Mouse (Mus musculus) bone marrow, adult 2 months (tissue): ENCODE data around the gene Ttc38.

Experiments
- CTCF ChIP-seq: fragments of 200-500 bp; IDR thresholded peaks from 2 replicates; pipeline ENCODE4 v1.5.1; 2011; ENCODE audit warnings: low read length, control low read depth; ENCODE audit not compliant: control insufficient read depth, insufficient read depth
- POLR2A ChIP-seq: fragments of 200-500 bp; IDR thresholded peaks from 2 replicates; pipeline ENCODE4 v1.6.1; 2011; ENCODE audit warnings: low read depth, mild to moderate bottlenecking, control low read depth, low read length, borderline replicate concordance; ENCODE audit not compliant: control insufficient read depth

DNA sequence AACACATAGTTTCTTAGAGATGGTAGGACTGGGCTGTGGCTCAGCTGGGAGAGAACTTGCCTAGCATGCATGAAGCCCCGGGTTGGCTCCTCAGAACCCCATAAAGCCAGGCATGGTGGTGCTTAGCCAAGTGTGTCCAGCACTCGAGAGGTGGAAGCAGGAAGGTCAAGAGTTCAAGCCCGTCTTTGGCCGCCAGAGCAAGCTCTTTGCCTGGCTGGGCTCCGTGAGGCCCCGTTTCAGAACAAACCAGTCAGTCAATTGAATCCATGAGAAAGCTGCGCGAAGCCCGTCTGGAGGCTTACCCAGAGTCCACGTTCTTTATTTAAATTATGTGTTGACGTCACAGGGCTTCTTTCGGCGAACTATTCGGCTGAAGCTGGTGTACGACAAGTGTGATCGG lies 43.5 kb upstream of the Ttc38 start:
- TF ChIP-seq CTCF (no peak), POLR2A (no peak)
